Mouse (Mus musculus) heart, embryonic 15.5 days (tissue): ENCODE results near the gene Pacs1. TPM values are rescaled to one million over a fixed set of nuclear protein-coding genes. Genes with fewer than 3 reads are reported as not detected.
A peak's percentile ranks its signal among the peaks of the same experiment; 100 is the strongest.
"Not testable (repeated sequence)": the region's sequence is repeated elsewhere in the genome, so short reads cannot be mapped to it uniquely, and the experiment has no call there.

ENCODE experiments used
- ATAC-seq: fragments of 200-750 bp; cut with Nextera tagmentation; replicated peaks from 2 replicates; pipeline ENCODE4 v1.8.0; 2017; ENCODE audit warnings: low read depth, moderate TSS enrichment; ENCODE audit not compliant: insufficient number of reproducible peaks, insufficient read depth, low FRiP score
- H3K27ac ChIP-seq: fragments of 300-500 bp; sonication (generic); 2 replicates; pipeline ENCODE4 v1.5.1; 2015; ENCODE audit warnings: mild to moderate bottlenecking, inconsistent platforms
- H3K27me3 ChIP-seq: fragments of 300-500 bp; sonication (generic); 2 replicates; pipeline ENCODE4 v1.6.1; 2015; ENCODE audit warnings: inconsistent platforms
- H3K36me3 ChIP-seq: fragments of 300-500 bp; sonication (generic); 2 replicates; pipeline ENCODE4 v1.6.1; 2015; ENCODE audit warnings: mild to moderate bottlenecking, inconsistent platforms
- H3K4me1 ChIP-seq: fragments of 300-500 bp; sonication (generic); replicated peaks from 2 replicates; pipeline ENCODE4 v1.6.1; 2015; ENCODE audit warnings: inconsistent platforms
- H3K4me2 ChIP-seq: fragments of 300-500 bp; sonication (generic); 2 replicates; pipeline ENCODE4 v1.6.1; 2015; ENCODE audit warnings: inconsistent platforms, mild to moderate bottlenecking, moderate library complexity
- H3K4me3 ChIP-seq: fragments of 300-500 bp; sonication (generic); 2 replicates; pipeline ENCODE4 v1.5.1; 2015; ENCODE audit warnings: mild to moderate bottlenecking, inconsistent platforms
- H3K9ac ChIP-seq: fragments of 300-500 bp; sonication (generic); 2 replicates; pipeline ENCODE4 v1.6.1; 2015; ENCODE audit warnings: mild to moderate bottlenecking, inconsistent platforms
- H3K9me3 ChIP-seq: fragments of 300-500 bp; sonication (generic); replicated peaks from 2 replicates; pipeline ENCODE4 v1.6.1; 2016; ENCODE audit warnings: inconsistent platforms
- WGBS: fragments of 180-500 bp; shearing (Covaris S2); methylation state at CpG from one replicate; pipeline ENCODE4 v1.1.7; 2015; ENCODE audit warnings: mixed read lengths; 5-methylcytosine and 5-hydroxymethylcytosine counted together
- polyA plus RNA-seq: library from polyadenylated mRNA; unstranded; fragments of >200 nt; fragmentation: Nextera tagmentation; extraction: Ambion mirVana; gene quantifications from 2 replicates; pipeline ENCODE4 v1.2.1, GENCODE M21; 2015

Pacs1 gene
- polyA plus RNA-seq, 1 experiment from 2014 or later: 15.1 TPM

- WGBS: 40% methylated on average over 11 of the region's 11 CpGs
- no peak overlapping the region for H3K4me2 ChIP-seq
- H3K27ac ChIP-seq: no peak overlapping the region
- peaks cover 15% of the 10 kb centered on the region; the same call in 1 of the 2 replicates for H3K27me3 ChIP-seq
- 0 out of 2 replicates have a peak overlapping the region, but pooled peaks have one; percentile 1 for H3K4me3 ChIP-seq
- no peak for ATAC-seq
- no peak overlapping the region for H3K9ac ChIP-seq
- H3K4me1 ChIP-seq: peaks cover 47% of the 10 kb centered on the region
- peaks cover 35% of the 10 kb centered on the region for H3K36me3 ChIP-seq
- H3K9me3 ChIP-seq: no peaks in the 10 kb centered on the region
Measured at GRCm38 (mm10) chr19:5094746-5095417, 178.0 kb downstream of the Pacs1 start.

- Histone ChIP-seq H3K9me3 (no peaks in the 10 kb centered on the region), H3K9ac (no peak overlapping the region), H3K36me3 (peaks cover 28% of the 10 kb centered on the region), H3K27me3 (peaks cover 15% of the 10 kb centered on the region; the same call in 1 of the 2 replicates), H3K4me2 (0 out of 2 replicates have a peak overlapping the region, but pooled peaks have one; percentile 10), H3K4me1 (peaks cover 51% of the 10 kb centered on the region), H3K27ac (no peak overlapping the region), H3K4me3 (0 out of 2 replicates have a peak overlapping the region, but pooled peaks have one; percentile 1)
- ATAC-seq: peak; percentile 63
- under 1% methylated on average over 21 of the region's 21 CpGs for WGBS
Measured at GRCm38 (mm10) chr19:5094243-5094632, 178.7 kb downstream of the Pacs1 start.

- WGBS: 67% methylated on average over 12 of the region's 12 CpGs
- H3K4me2 ChIP-seq: 0 out of 2 replicates have a peak overlapping the region, but pooled peaks have one; percentile 10
- H3K4me1 ChIP-seq: peaks cover 54% of the 10 kb centered on the region
- H3K36me3 ChIP-seq: peaks cover 26% of the 10 kb centered on the region
- no peak overlapping the region for H3K9ac ChIP-seq
- H3K27ac ChIP-seq: no peak overlapping the region
- no peak for ATAC-seq
- no peak overlapping the region for H3K4me3 ChIP-seq
- H3K9me3 ChIP-seq: no peaks in the 10 kb centered on the region
- H3K27me3 ChIP-seq: peaks cover 15% of the 10 kb centered on the region; the same call in 1 of the 2 replicates
Measured at GRCm38 (mm10) chr19:5093481-5094242, 179.3 kb downstream of the Pacs1 start.

- ATAC-seq: no peak
Measured at GRCm38 (mm10) chr19:5092083-5092482, 180.8 kb downstream of the Pacs1 start.

GRCm38 (mm10) chr19:5089324-5089723 lies 183.6 kb downstream of the Pacs1 start:
- 88% methylated on average over 4 of the region's 4 CpGs for WGBS
- ATAC-seq: no peak
- Histone ChIP-seq H3K27me3 (peaks cover 23% of the 10 kb centered on the region), H3K9me3 (no peaks in the 10 kb centered on the region), H3K36me3 (peaks cover 26% of the 10 kb centered on the region), H3K9ac (peak overlapping the region; percentile 74; the same call in 1 of the 2 replicates), H3K27ac (no peak overlapping the region), H3K4me1 (peaks cover 35% of the 10 kb centered on the region), H3K4me2 (peak overlapping the region; percentile 82), H3K4me3 (peak overlapping the region; percentile 71)

More at GRCm38 (mm10) chr19:5092083-5092482, 180.8 kb downstream of the Pacs1 start:
- Histone ChIP-seq H3K9ac (no peak overlapping the region), H3K4me2 (no peak overlapping the region), H3K27ac (no peak overlapping the region), H3K4me3 (no peak overlapping the region), H3K27me3 (peaks cover 14% of the 10 kb centered on the region; the same call in 1 of the 2 replicates), H3K36me3 (peaks cover 26% of the 10 kb centered on the region), H3K4me1 (peaks cover 45% of the 10 kb centered on the region), H3K9me3 (no peaks in the 10 kb centered on the region)
- WGBS: 85% methylated on average over 10 of the region's 10 CpGs

- peak; percentile 91 for ATAC-seq
- Histone ChIP-seq H3K9me3 (no peaks in the 10 kb centered on the region), H3K4me3 (peak within 1 kb of the TSS; percentile 71), H3K4me2 (peak within 1 kb of the TSS; percentile 82), H3K27me3 (peaks cover 35% of the 10 kb centered on the region), H3K27ac (peak within 1 kb of the TSS; percentile 82), H3K36me3 (peaks cover 25% of the 10 kb centered on the region), H3K9ac (peak within 1 kb of the TSS; percentile 74), H3K4me1 (peaks cover 29% of the 10 kb centered on the region)
- WGBS: under 1% methylated on average over 58 of the region's 58 CpGs
Measured at GRCm38 (mm10) chr19:5087884-5088728, 184.8 kb downstream of the Pacs1 start, which contains the start of gene Yif1a. TSS of gene Yif1a (plus strand) at chr19:5088538.

- not testable (repeated sequence) for ATAC-seq, H3K9ac ChIP-seq, H3K4me3 ChIP-seq, H3K27ac ChIP-seq, H3K9me3 ChIP-seq, H3K4me2 ChIP-seq
- Histone ChIP-seq H3K27me3 (peaks cover 51% of the 10 kb centered on the region), H3K4me1 (peaks cover 29% of the 10 kb centered on the region), H3K36me3 (peaks cover 11% of the 10 kb centered on the region)
- 52% methylated on average over 4 of the region's 4 CpGs for WGBS
Measured at GRCm38 (mm10) chr19:5086533-5086932, 186.4 kb downstream of the Pacs1 start.

GRCm38 (mm10) chr19:5085145-5085863 lies 187.6 kb downstream of the Pacs1 start, which contains the start of gene Tmem151a:
TSS of gene Tmem151a (minus strand) at chr19:5085531.
- no peaks in the 10 kb centered on the region for H3K9me3 ChIP-seq
- WGBS: under 1% methylated on average over 69 of the region's 69 CpGs
- peak within 1 kb of the TSS; percentile 94 for H3K4me2 ChIP-seq
- no peak for ATAC-seq
- H3K4me3 ChIP-seq: peak within 1 kb of the TSS; percentile 60
- peaks cover 29% of the 10 kb centered on the region for H3K4me1 ChIP-seq
- H3K36me3 ChIP-seq: 0 out of 2 replicates have a peak, but pooled peaks cover under 1% of the 10 kb centered on the region
- no peak within 1 kb of the TSS for H3K27ac ChIP-seq
- H3K9ac ChIP-seq: peak within 1 kb of the TSS; percentile 60
- H3K27me3 ChIP-seq: peaks cover 63% of the 10 kb centered on the region

- peaks cover 29% of the 10 kb centered on the region for H3K4me1 ChIP-seq
- H3K9me3 ChIP-seq: no peaks in the 10 kb centered on the region
- no peaks in the 10 kb centered on the region for H3K36me3 ChIP-seq
- no peak for ATAC-seq
- H3K27me3 ChIP-seq: peaks cover 68% of the 10 kb centered on the region
- peak overlapping the region; percentile 60 for H3K4me3 ChIP-seq
- peak overlapping the region; percentile 94 for H3K4me2 ChIP-seq
- WGBS: 3% methylated on average over 15 of the region's 15 CpGs
- H3K27ac ChIP-seq: no peak overlapping the region
- peak overlapping the region; percentile 60; the same call in 1 of the 2 replicates for H3K9ac ChIP-seq
Measured at GRCm38 (mm10) chr19:5084834-5085144, 188.1 kb downstream of the Pacs1 start.
